17 mouse cellular contexts compared by ENCODE assay signal in the genomic region with DNA sequence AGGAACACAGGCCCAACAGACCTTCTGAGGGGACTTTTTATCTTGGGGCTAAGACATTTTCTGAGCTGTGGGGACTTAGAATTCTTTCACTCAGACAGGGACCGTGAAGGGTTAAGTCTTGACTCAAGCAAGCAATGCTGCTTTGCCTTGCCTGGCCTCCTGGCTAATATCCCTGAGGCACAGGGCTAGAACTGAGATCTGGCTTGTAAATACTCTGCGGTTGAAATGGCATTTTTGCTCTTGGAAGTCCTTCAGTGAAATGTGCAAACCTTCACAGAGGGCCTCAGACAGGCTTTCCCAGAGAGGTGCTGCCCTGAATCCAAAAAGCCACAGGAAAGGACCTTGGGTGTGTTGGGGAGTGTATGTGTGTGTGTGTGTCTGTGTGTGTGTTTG. TPM values are rescaled to one million over a fixed set of nuclear protein-coding genes. Genes with fewer than 3 reads are reported as not detected.
DNase-seq lines count a peak whose midpoint lies in the region; ATAC-seq and TF ChIP-seq lines count a peak whose summit lies in the region.
"Had no signal": no experiment of that assay in that cellular context is flagged by ENCODE, and none has a peak within 500 bp of the region (broad histone marks: within the 10 kb centered on the region; RNA-seq: fewer than 3 reads in every experiment).

No protein-coding gene starts in this region.

- peak; percentile 70; the same call in 1 of the 2 replicates for ATAC-seq in limb, embryonic 15.5 days (ENCODE audit: insufficient number of reproducible peaks, low FRiP score, low TSS enrichment, low read depth)

- no peak for TF ChIP-seq CTCF in layer of hippocampus, adult 2 months (conservative IDR thresholded peaks at IDR 0.05)

- H3K27me3 ChIP-seq in limb, embryonic 15.5 days: no peaks in the 10 kb centered on the region
- H3K27me3 ChIP-seq: liver, embryonic 13.5 days; neural tube, embryonic 13.5 days had no signal

- H3K4me3 ChIP-seq in layer of hippocampus, adult 2 months: no peak overlapping the region
- H3K4me3 ChIP-seq in limb, embryonic 15.5 days: no peak overlapping the region
- H3K4me3 ChIP-seq: forebrain, embryonic 10.5 days; heart, embryonic 12.5 days; liver, embryonic 13.5 days; neural tube, embryonic 13.5 days had no signal

- peaks cover 49% of the 10 kb centered on the region for H3K4me1 ChIP-seq in limb, embryonic 15.5 days
- H3K4me1 ChIP-seq: heart, embryonic 12.5 days; neural tube, embryonic 13.5 days had no signal

- peak overlapping the region; percentile 39 for H3K27ac ChIP-seq in layer of hippocampus, adult 2 months
- peak overlapping the region; percentile 84 for H3K27ac ChIP-seq in limb, embryonic 15.5 days
- H3K27ac ChIP-seq: forebrain, embryonic 10.5 days; liver, embryonic 13.5 days; neural tube, embryonic 13.5 days had no signal

- H3K4me2 ChIP-seq in limb, embryonic 15.5 days: 0 out of 2 replicates have a peak overlapping the region, but pooled peaks have one; percentile 2
- H3K4me2 ChIP-seq: heart, embryonic 12.5 days; liver, embryonic 13.5 days; neural tube, embryonic 13.5 days had no signal

- H3K36me3 ChIP-seq in limb, embryonic 15.5 days: no peaks in the 10 kb centered on the region
- H3K36me3 ChIP-seq: forebrain, embryonic 10.5 days; heart, embryonic 12.5 days; liver, embryonic 13.5 days; neural tube, embryonic 13.5 days had no signal

- H3K9ac ChIP-seq in limb, embryonic 15.5 days: no peak overlapping the region
- H3K9ac ChIP-seq: heart, embryonic 12.5 days; liver, embryonic 13.5 days; neural tube, embryonic 13.5 days had no signal

- DNase-seq in layer of hippocampus, adult 2 months (ENCODE audit: low spot score in 2 of 2): no peak
- DNase-seq in layer of hippocampus, postnatal 14 days (ENCODE audit: low spot score in 2 of 2): no peak
- peak; percentile 66 for DNase-seq in 3T3-L1 (ENCODE audit: low read depth, low spot score)
- DNase-seq in NIH3T3 (ENCODE audit: low read depth): peak; percentile 36
- DNase-seq in spleen, postnatal 14 days (ENCODE audit: low spot score in 2 of 2): no peak
- no peak for DNase-seq in cerebellum, postnatal 14 days
- DNase-seq: cerebellum, adult 9-11 months; heart, postnatal 36 days; liver, embryonic 13.5 days; right cerebral cortex, postnatal 4 days; thymus, postnatal 14 days had no signal

- WGBS in limb, embryonic 15.5 days: 28% methylated on average over 2 of the region's 2 CpGs

- no peaks in the 10 kb centered on the region for H3K9me3 ChIP-seq in limb, embryonic 15.5 days
- H3K9me3 ChIP-seq: forebrain, embryonic 10.5 days; heart, embryonic 12.5 days; liver, embryonic 13.5 days; neural tube, embryonic 13.5 days had no signal

RNA-seq across cellular contexts. Expression of gene Eva1a, which starts 11.9 kb away (rescaled TPM):
- total RNA-seq in layer of hippocampus, adult 2 months (2021): 10 to 100 TPM; 15.3 to 16.8 TPM
- total RNA-seq in layer of hippocampus, postnatal 14 days (2021): 10 to 100 TPM; 16.2 to 17.9 TPM
- 27.2 and 28.9 TPM in 2 replicates for polyA plus RNA-seq in limb, embryonic 15.5 days (2015; fragmentation: Nextera tagmentation; extraction: Ambion mirVana)
- total RNA-seq: CH12.LX; monocyte, adult 5-6 weeks had no signal

Comparison
In these comparisons a context has a peak if more than half of its experiments do, and no peak if none do; other contexts are left out.
1. DNase-seq: peak in 3T3-L1 (single experiment) and NIH3T3 (single experiment); none in layer of hippocampus, adult 2 months (0 of 2), layer of hippocampus, postnatal 14 days (0 of 2), spleen, postnatal 14 days (0 of 2) and cerebellum, postnatal 14 days (0 of 2).